Mouse (Mus musculus) heart, embryonic 14.5 days (tissue): ENCODE data around the gene Cacna1e. TPM values are rescaled to one million over a fixed set of nuclear protein-coding genes. Genes with fewer than 3 reads are reported as not detected.

Source experiments
- ATAC-seq: fragments of 200-750 bp; cut with Nextera tagmentation; 2 replicates; pipeline ENCODE4 v1.8.0; 2017; ENCODE audit warnings: low read depth, moderate TSS enrichment; ENCODE audit not compliant: insufficient number of reproducible peaks, insufficient read depth, low FRiP score
- H3K27ac ChIP-seq, 2 experiments: fragments of 200-500 bp in 1 of 2; fragments of 300-500 bp in 1 of 2; sonication (generic) in 1 of 2; replicated peaks in 1 of 2; 2 replicates each; pipeline ENCODE4 v1.5.1; 2012 to 2014; ENCODE audit warnings: low read depth in 2 of 2, low read length in 2 of 2, control low read depth in 1 of 2, mild to moderate bottlenecking in 1 of 2, mixed read lengths in 1 of 2; ENCODE audit not compliant: control insufficient read depth in 1 of 2, insufficient read depth in 1 of 2
- H3K27me3 ChIP-seq: fragments of 300-500 bp; sonication (generic); 2 replicates; pipeline ENCODE4 v1.6.1; 2014; ENCODE audit warnings: mild to moderate bottlenecking, low read length, control low read depth; ENCODE audit not compliant: control insufficient read depth, insufficient read depth
- H3K36me3 ChIP-seq: fragments of 300-500 bp; sonication (generic); 2 replicates; pipeline ENCODE4 v1.6.1; 2014; ENCODE audit warnings: mild to moderate bottlenecking, control low read depth, low read length, mixed read lengths; ENCODE audit not compliant: control insufficient read depth, insufficient read depth
- H3K4me1 ChIP-seq, 2 experiments: fragments of 200-500 bp in 1 of 2; fragments of 300-500 bp in 1 of 2; sonication (generic) in 1 of 2; 2 replicates each; pipeline ENCODE4 v1.6.1; 2012 to 2014; ENCODE audit warnings: low read length in 2 of 2, control low read depth in 1 of 2, mixed read lengths in 1 of 2; ENCODE audit not compliant: control insufficient read depth in 2 of 2, insufficient read depth in 2 of 2
- H3K4me2 ChIP-seq: fragments of 300-500 bp; sonication (generic); 2 replicates; pipeline ENCODE4 v1.6.1; 2014; ENCODE audit warnings: mild to moderate bottlenecking, low read length
- H3K4me3 ChIP-seq, 2 experiments: fragments of 200-500 bp in 1 of 2; fragments of 300-500 bp in 1 of 2; sonication (generic) in 1 of 2; 2 replicates each; pipeline ENCODE4 v1.5.1; 2012 to 2014; ENCODE audit warnings: low read length in 2 of 2, mild to moderate bottlenecking in 2 of 2, control low read depth in 1 of 2, low read depth in 1 of 2, moderate library complexity in 1 of 2; ENCODE audit not compliant: control insufficient read depth in 1 of 2, insufficient read depth in 1 of 2
- H3K9ac ChIP-seq: fragments of 300-500 bp; sonication (generic); 2 replicates; pipeline ENCODE4 v1.6.1; 2014; ENCODE audit warnings: mild to moderate bottlenecking, low read length
- H3K9me3 ChIP-seq: fragments of 300-500 bp; sonication (generic); 2 replicates; pipeline ENCODE4 v1.6.1; 2016; ENCODE audit warnings: low read length, control low read depth; ENCODE audit not compliant: control insufficient read depth
- WGBS: fragments of 180-500 bp; shearing (Covaris S2); extraction: QIAGEN DNeasy Blood & Tissue Kit; methylation state at CpG from one replicate; pipeline ENCODE4 v1.1.7; 2014; 5-methylcytosine and 5-hydroxymethylcytosine counted together
- polyA plus RNA-seq: library from polyadenylated mRNA; unstranded; fragments of >200 nt; fragmentation: Nextera tagmentation; extraction: Ambion mirVana; gene quantifications from 2 replicates; pipeline ENCODE4 v1.2.1, GENCODE M21; 2014

Gene Cacna1e
- polyA plus RNA-seq, 1 experiment from 2014 or later: 0.22 TPM

DNA sequence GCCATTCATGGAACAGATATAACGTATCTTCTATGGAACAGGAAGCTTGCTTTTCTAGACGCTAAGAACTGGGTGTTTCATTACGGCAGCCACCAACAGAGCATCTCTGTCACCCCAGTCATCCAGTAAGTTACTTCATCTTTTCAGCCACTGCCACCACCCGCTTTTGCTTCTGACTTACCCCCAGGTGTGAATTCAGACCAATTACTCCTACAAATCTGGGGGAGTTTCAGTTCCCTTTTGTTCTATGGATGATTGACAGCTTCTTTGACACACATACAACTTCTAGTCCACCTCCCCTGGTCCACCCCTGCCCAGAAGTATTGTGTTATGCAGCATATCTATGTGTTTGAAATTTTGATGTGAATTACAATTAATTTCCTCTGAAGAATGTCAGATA lies 121.2 kb downstream of the Cacna1e start:
- Histone ChIP-seq H3K9ac (no peak overlapping the region), H3K9me3 (no peaks in the 10 kb centered on the region), H3K27me3 (no peaks in the 10 kb centered on the region), H3K4me1 (no peaks in the 10 kb centered on the region), H3K36me3 (no peaks in the 10 kb centered on the region), H3K4me2 (no peak overlapping the region), H3K27ac (no peak overlapping the region), H3K4me3 (no peak overlapping the region)
- ATAC-seq: no peak
- WGBS: 77% methylated on average over 4 of the region's 4 CpGs

DNA sequence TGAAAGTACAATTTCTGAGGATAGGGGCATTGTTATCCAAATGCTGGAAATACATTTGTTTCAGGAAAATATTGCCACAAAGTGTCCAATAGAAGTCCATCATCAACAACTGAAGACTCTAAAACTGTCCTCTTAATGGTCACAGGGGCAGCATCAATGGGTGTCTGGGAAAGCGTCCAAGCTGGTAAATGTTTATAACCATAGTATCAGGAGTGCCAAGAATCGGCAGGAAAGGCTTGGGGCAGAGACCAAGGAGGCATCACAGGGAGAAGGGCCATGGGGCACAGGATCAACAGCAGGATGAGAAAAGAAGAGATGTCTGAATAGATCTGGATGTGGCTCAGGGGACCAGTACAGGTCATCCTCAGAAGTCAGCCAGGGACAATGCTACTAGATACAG lies 132.2 kb downstream of the Cacna1e start:
- Histone ChIP-seq H3K27me3 (no peaks in the 10 kb centered on the region), H3K4me1 (no peaks in the 10 kb centered on the region), H3K9ac (no peak overlapping the region), H3K4me3 (no peak overlapping the region), H3K27ac (no peak overlapping the region), H3K4me2 (no peak overlapping the region), H3K36me3 (no peaks in the 10 kb centered on the region), H3K9me3 (no peaks in the 10 kb centered on the region)
- 77% methylated on average over 2 of the region's 2 CpGs for WGBS
- no peak for ATAC-seq

DNA sequence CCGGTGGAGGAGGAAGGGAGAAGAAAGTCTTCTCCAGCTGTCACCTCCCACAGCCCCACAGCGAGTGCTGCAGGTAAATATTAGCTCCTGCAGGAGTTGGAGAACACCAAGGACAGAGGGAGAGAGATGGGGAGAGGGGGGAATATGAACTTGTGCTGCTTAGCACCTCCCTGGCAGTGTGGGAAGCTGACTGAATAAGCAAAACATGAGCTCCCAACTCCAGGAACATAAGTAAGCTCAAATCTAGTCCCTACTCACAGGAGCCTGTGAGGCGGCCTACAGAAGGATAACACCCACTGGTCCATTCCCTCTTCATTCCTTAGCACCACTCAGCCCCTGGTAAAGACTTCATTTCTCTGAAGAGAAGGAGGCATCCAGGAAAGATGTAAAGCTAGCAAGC lies 135.8 kb downstream of the Cacna1e start:
- 72% methylated on average over 3 of the region's 3 CpGs for WGBS
- no peak for ATAC-seq
- H3K27ac ChIP-seq: no peak overlapping the region

GRCm38 (mm10) chr1:154745241-154745640 lies 139.1 kb downstream of the Cacna1e start:
- Histone ChIP-seq H3K4me3 (no peak overlapping the region), H3K4me1 (no peaks in the 10 kb centered on the region), H3K27ac (no peak overlapping the region), H3K27me3 (no peaks in the 10 kb centered on the region), H3K36me3 (no peaks in the 10 kb centered on the region), H3K4me2 (no peak overlapping the region), H3K9me3 (no peaks in the 10 kb centered on the region), H3K9ac (no peak overlapping the region)
- ATAC-seq: no peak
- 88% methylated on average over 6 of the region's 6 CpGs for WGBS

More for the DNA sequence above, 135.8 kb downstream of the Cacna1e start:
- Histone ChIP-seq H3K9ac (no peak overlapping the region), H3K36me3 (no peaks in the 10 kb centered on the region), H3K4me2 (no peak overlapping the region), H3K4me3 (no peak overlapping the region), H3K27me3 (no peaks in the 10 kb centered on the region), H3K4me1 (no peaks in the 10 kb centered on the region), H3K9me3 (no peaks in the 10 kb centered on the region)

DNA sequence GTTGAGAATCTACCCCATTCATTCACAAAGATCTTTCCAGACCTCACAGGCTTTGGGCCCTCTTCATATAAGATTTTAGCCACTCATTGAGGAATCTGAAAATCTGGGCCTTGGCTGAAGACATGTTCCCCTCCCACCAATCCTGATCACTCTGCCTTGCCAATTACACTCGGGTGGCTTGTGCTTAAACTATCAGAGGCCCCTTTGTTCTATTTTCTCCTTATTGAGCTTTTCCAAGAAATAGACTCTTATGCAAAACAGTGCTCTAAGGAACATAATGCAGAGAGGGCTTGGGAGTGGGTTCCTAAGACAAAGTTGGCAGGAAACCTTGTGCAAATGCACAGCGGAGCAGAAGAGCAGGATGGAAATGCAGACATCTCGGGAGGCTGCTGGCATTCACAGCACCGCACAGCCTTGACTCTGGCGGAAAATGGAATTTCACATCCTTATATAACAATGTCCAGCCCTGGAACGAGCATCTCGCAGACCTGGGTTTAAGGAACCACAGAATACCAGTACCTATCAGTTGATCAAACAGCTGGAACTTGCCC lies 153.8 kb downstream of the Cacna1e start:
- no peak overlapping the region for H3K4me3 ChIP-seq

DNA sequence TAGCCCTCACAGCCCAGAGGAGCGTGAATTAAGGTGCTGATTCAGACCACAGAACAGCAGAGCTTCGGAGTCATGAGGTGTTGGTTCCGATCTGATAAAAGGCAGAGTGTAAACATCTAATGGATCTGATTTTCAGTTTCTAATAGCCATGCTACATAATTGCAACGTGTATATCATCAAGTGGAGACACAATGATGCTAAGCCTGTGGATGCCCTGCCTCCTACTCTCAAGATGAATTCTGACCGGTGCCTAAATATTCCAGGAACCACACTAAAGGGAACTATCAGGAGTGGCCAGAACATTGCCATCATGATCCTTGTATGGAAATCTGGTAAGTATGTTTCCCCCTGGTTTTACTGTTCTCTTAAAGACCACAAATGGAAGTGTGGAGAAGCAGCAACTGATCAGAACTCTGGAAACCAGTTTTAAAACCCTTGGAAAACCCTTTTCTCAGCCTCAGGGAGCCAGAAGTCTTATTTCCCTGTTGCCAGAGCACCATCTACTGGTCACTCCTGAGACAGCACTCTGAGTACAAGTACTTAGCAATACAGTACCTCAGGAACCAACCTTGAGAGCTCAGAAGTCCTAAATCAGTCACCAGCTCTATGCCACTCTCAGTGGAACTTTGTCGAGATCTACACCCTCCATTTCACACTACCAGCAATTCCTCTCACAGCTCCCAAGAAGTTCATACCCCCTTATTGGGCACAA lies 154.9 kb downstream of the Cacna1e start:
- Histone ChIP-seq H3K27me3 (peaks cover 48% of the 10 kb centered on the region), H3K36me3 (no peaks in the 10 kb centered on the region), H3K27ac (no peak overlapping the region), H3K9ac (no peak overlapping the region), H3K9me3 (no peaks in the 10 kb centered on the region), H3K4me1 (peaks cover 6 to 7% of the 10 kb centered on the region in 2 experiments; a peak in 2 of 4 replicates), H3K4me3 (no peak overlapping the region), H3K4me2 (no peak overlapping the region)
- ATAC-seq: no peak
- 53% methylated on average over 6 of the region's 6 CpGs for WGBS

More for the DNA sequence above, 153.8 kb downstream of the Cacna1e start:
- WGBS: 70% methylated on average over 7 of the region's 7 CpGs
- no peak overlapping the region for H3K9ac ChIP-seq
- peaks cover 6 to 7% of the 10 kb centered on the region in 2 experiments; a peak in 2 of 4 replicates for H3K4me1 ChIP-seq
- H3K9me3 ChIP-seq: no peaks in the 10 kb centered on the region
- H3K27ac ChIP-seq: no peak overlapping the region
- no peak for ATAC-seq
- H3K27me3 ChIP-seq: peaks cover 37% of the 10 kb centered on the region
- no peak overlapping the region for H3K4me2 ChIP-seq
- H3K36me3 ChIP-seq: no peaks in the 10 kb centered on the region

- Histone ChIP-seq H3K4me1 (peaks cover 6 to 7% of the 10 kb centered on the region in 2 experiments; a peak in 2 of 4 replicates), H3K36me3 (no peaks in the 10 kb centered on the region)
- WGBS: 40% methylated on average over 5 of the region's 5 CpGs
These were observed 155.6 kb downstream of the Cacna1e start for GRCm38 (mm10) chr1:154728682-154729081.

More at GRCm38 (mm10) chr1:154728682-154729081, 155.6 kb downstream of the Cacna1e start:
- H3K27ac ChIP-seq: no peak overlapping the region
- no peak for ATAC-seq
- no peaks in the 10 kb centered on the region for H3K9me3 ChIP-seq
- no peak overlapping the region for H3K9ac ChIP-seq
- H3K4me2 ChIP-seq: no peak overlapping the region
- H3K4me3 ChIP-seq: no peak overlapping the region
- H3K27me3 ChIP-seq: peaks cover 55% of the 10 kb centered on the region
